Mouse (Mus musculus): Measurements from ENCODE around the gene Fam71f2.

DNA sequence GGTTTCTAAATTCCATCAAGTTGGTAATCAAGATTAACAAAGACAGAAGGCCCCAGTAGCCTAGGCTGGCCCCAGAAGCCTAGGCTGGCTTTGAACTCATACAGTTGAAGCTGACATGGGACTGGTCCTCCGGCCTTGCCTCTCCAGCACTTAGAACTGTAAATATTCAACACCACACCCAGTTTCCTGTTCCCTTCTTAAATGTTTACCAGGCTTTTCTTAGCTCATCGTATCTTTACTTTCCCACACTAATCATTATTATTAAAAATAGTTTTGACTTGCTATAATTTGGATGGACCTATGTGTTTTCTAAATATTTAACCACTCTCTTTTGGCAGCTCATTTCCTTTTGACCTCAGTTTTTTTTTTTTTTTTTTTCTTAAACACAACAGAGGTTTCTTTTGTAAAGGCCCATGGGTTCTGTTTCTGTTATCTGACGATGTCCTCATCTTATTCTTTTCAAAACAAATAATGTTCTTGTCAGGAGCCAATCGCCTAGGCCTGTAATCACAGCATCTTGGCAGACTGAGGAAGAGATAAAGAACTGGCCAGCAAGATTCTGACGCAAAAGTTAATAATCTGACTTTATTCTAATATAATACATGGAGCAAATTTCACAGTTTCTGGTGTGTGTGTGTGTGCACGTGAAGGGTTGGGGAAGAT lies 10.3 kb upstream of the Fam71f2 start:
- TF ChIP-seq POLR2A (IDR thresholded peaks at IDR 0.05; ENCODE audit: insufficient read length, low read depth) (no peak), USF1 (IDR thresholded peaks at IDR 0.05; ENCODE audit: low read depth) (no peak), MAX (IDR thresholded peaks at IDR 0.05; ENCODE audit: low read depth) (no peak), E2F4 (IDR thresholded peaks at IDR 0.05; ENCODE audit: insufficient read depth) (no peak), CEBPB (IDR thresholded peaks at IDR 0.05; ENCODE audit: insufficient read depth, poor library complexity, severe bottlenecking) (no peak), SRF (IDR thresholded peaks at IDR 0.05; ENCODE audit: control insufficient read depth, insufficient read length, low read depth) (no peak), POLR2AphosphoS2 (IDR thresholded peaks at IDR 0.05; ENCODE audit: insufficient read length, low read depth) (no peak), MYOG (IDR thresholded peaks at IDR 0.05; ENCODE audit: control insufficient read depth in 1 of 3, insufficient read depth in 1 of 3, insufficient read length in 2 of 3, low read depth in 2 of 3) (no peak), REST (IDR thresholded peaks at IDR 0.05; ENCODE audit: insufficient read depth, insufficient read length) (no peak), MYOD1 (IDR thresholded peaks at IDR 0.05; ENCODE audit: control insufficient read depth in 1 of 3, insufficient read length in 2 of 3, low read depth in 2 of 3) (no peak), TCF3 (IDR thresholded peaks at IDR 0.05; ENCODE audit: insufficient read length, low read depth) (no peak), TCF12 (IDR thresholded peaks at IDR 0.05; ENCODE audit: insufficient read depth, poor library complexity, severe bottlenecking) (no peak)

Measured in myocyte (in vitro differentiated cells).